Mouse (Mus musculus) C2C12 (cell line): Measurements from ENCODE around the gene Lrba.

Experiments
- CTCF ChIP-seq: IDR thresholded peaks from one replicate; pipeline ENCODE4 v1.5.1; 2011; ENCODE audit not compliant: control insufficient read depth, insufficient read depth, insufficient read length
- FOSL1 ChIP-seq: IDR thresholded peaks from one replicate; pipeline ENCODE4 v1.8.0; 2011; ENCODE audit warnings: mild to moderate bottlenecking, low read length; ENCODE audit not compliant: poor library complexity, insufficient read depth, severe bottlenecking
- MYOD1 ChIP-seq: IDR thresholded peaks from one replicate; pipeline ENCODE4 v1.6.1; 2011; ENCODE audit warnings: low read depth; ENCODE audit not compliant: control insufficient read depth, insufficient read length
- USF1 ChIP-seq: IDR thresholded peaks from one replicate; pipeline ENCODE4 v1.6.1; 2011; ENCODE audit warnings: low read depth, mild to moderate bottlenecking, control low read depth, moderate library complexity

GRCm38 (mm10) chr3:86386246-86386645 lies 161.8 kb downstream of the Lrba start:
- no peak for TF ChIP-seq MYOD1
- TF ChIP-seq CTCF = no peak
- no peak for TF ChIP-seq FOSL1
- no peak for TF ChIP-seq USF1
